Mouse (Mus musculus) neural tube, embryonic 10.5 days (tissue): Measurements from ENCODE around the gene Phox2b.

Experiments used
- DNase-seq: peaks from one replicate; pipeline ENCODE4 v3.0.0-alpha.2; 2017; ENCODE audit warnings: low spot score; ENCODE audit errors: extremely low spot score

The Phox2b gene

GRCm38 (mm10) chr5:67091766-67092165 is 7.3 kb downstream of the Phox2b start:
- DNase-seq = no peak

GRCm38 (mm10) chr5:67090856-67091255 is 8.2 kb downstream of the Phox2b start:
- DNase-seq = no peak

- no peak for DNase-seq
Measured at GRCm38 (mm10) chr5:67083117-67083516, 16.0 kb downstream of the Phox2b start.

DNA sequence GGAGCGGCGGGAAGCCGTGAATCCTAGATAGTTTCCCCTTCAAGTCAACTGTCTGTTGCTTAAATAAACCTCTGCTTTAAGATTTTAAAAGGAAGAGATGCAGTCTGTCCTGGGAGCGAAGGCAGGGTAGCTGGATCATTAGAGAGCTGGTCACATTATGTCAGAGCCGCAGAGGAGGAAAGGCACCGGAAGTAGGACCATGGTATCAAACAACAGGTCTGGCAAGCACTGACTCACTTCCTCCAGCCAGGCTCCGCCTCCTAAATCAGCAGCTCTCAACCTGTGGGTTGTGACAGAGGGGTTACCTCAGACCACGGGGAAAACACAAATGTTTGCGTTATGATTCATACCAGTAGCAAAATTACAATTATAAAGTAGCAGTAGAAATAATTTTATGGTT is 35.5 kb downstream of the Phox2b start:
- no peak for DNase-seq

DNA sequence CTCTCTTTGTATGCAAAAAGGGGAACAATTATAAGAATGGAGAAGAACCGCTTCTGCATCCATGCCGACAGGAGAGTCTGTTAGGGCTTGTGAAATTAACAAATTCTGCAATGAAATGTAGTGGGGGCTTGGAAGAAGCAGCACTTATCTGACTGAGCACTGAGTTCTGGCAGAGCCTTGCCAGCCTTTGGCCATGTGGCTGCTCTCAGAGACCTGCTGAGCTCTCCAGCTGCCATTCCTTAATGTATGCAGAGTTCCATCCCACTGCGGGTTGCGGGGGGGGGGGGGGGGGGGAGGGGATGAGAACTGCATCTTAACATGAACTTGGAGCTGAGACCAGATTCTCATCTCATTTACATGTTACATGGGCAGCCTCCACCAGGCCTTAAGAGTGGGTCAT is 38.6 kb downstream of the Phox2b start:
- no peak for DNase-seq

- no peak for DNase-seq
Measured at GRCm38 (mm10) chr5:67057803-67058202, 41.3 kb downstream of the Phox2b start.

GRCm38 (mm10) chr5:67048003-67048402 is 51.1 kb downstream of the Phox2b start:
- DNase-seq = peak; percentile 51
